Mouse (Mus musculus) limb, embryonic 14.5 days (tissue): ENCODE results near the gene Fdxr. TPM values are rescaled to one million over a fixed set of nuclear protein-coding genes. Genes with fewer than 3 reads are reported as not detected.
A peak's percentile ranks its signal among the peaks of the same experiment; 100 is the strongest.

Experiments used
- ATAC-seq: fragments of 200-750 bp; cut with Nextera tagmentation; 2 replicates; pipeline ENCODE4 v1.8.0; 2017; ENCODE audit warnings: low read depth, moderate number of reproducible peaks, moderate TSS enrichment; ENCODE audit not compliant: low FRiP score
- DNase-seq: peaks from one replicate; pipeline ENCODE4 v3.0.0-alpha.2; 2015; ENCODE audit warnings: low spot score
- H3K27ac ChIP-seq: fragments of 300-500 bp; sonication (generic); replicated peaks from 2 replicates; pipeline ENCODE4 v1.5.1; 2014; ENCODE audit warnings: low read depth, mild to moderate bottlenecking, low read length, moderate library complexity, mixed read lengths
- H3K27me3 ChIP-seq: fragments of 300-500 bp; sonication (generic); 2 replicates; pipeline ENCODE4 v1.6.1; 2014; ENCODE audit warnings: low read length, mixed read lengths; ENCODE audit not compliant: control insufficient read depth, insufficient read depth
- H3K36me3 ChIP-seq: fragments of 300-500 bp; sonication (generic); 2 replicates; pipeline ENCODE4 v1.6.1; 2014; ENCODE audit warnings: mild to moderate bottlenecking, low read length, moderate library complexity, mixed read lengths; ENCODE audit not compliant: control insufficient read depth, insufficient read depth
- H3K4me1 ChIP-seq: fragments of 300-500 bp; sonication (generic); 2 replicates; pipeline ENCODE4 v1.6.1; 2014; ENCODE audit warnings: antibody characterized with exemption, low read length, mixed read lengths; ENCODE audit not compliant: control insufficient read depth, insufficient read depth
- H3K4me2 ChIP-seq: fragments of 300-500 bp; sonication (generic); replicated peaks from 2 replicates; pipeline ENCODE4 v1.6.1; 2014; ENCODE audit warnings: low read depth, mild to moderate bottlenecking, low read length, moderate library complexity; ENCODE audit not compliant: severe bottlenecking
- H3K4me3 ChIP-seq: fragments of 300-500 bp; sonication (generic); replicated peaks from 2 replicates; pipeline ENCODE4 v1.5.1; 2014; ENCODE audit warnings: low read length
- H3K9ac ChIP-seq: fragments of 300-500 bp; sonication (generic); 2 replicates; pipeline ENCODE4 v1.6.1; 2014; ENCODE audit warnings: mild to moderate bottlenecking, low read depth, low read length, moderate library complexity; ENCODE audit not compliant: severe bottlenecking
- H3K9me3 ChIP-seq: fragments of 300-500 bp; sonication (generic); 2 replicates; pipeline ENCODE4 v1.6.1; 2016; ENCODE audit warnings: low read length; ENCODE audit not compliant: control insufficient read depth
- POLR2A ChIP-seq: fragments of 200-500 bp; IDR thresholded peaks from 2 replicates; pipeline ENCODE4 v1.8.0; 2012; ENCODE audit warnings: inconsistent platforms, mild to moderate bottlenecking, moderate library complexity, borderline replicate concordance; ENCODE audit not compliant: insufficient read depth, insufficient read length; ENCODE audit errors: extremely low read depth
- WGBS: fragments of 180-500 bp; shearing (Covaris S2); extraction: QIAGEN DNeasy Blood & Tissue Kit; methylation state at CpG from one replicate; pipeline ENCODE4 v1.1.7; 2014; 5-methylcytosine and 5-hydroxymethylcytosine counted together
- polyA plus RNA-seq, 2 experiments: library from polyadenylated mRNA; depleted of rRNA in 1 of 2; stranded (reverse) in 1 of 2; unstranded in 1 of 2; fragments of >200 nt; fragmentation: Nextera tagmentation in 1 of 2; extraction: Ambion mirVana in 1 of 2; gene quantifications; 2 replicates each; pipeline versions ENCODE4 v1.2.1 to v1.2.3; 2012 to 2014

Fdxr gene
- polyA plus RNA-seq, 2 experiments: 13.0 to 16.8 TPM

GRCm38 (mm10) chr11:115251258-115251657, 25.6 kb downstream of the Fdxr start:
- no peak overlapping the region for H3K4me3 ChIP-seq
- DNase-seq: no peak
- no peak overlapping the region for H3K27ac ChIP-seq
- WGBS: 54% methylated on average over 3 of the region's 3 CpGs
- no peaks in the 10 kb centered on the region for H3K36me3 ChIP-seq
- no peak for ATAC-seq
- H3K9me3 ChIP-seq: no peaks in the 10 kb centered on the region
- no peak overlapping the region for H3K9ac ChIP-seq
- peaks cover 7% of the 10 kb centered on the region; the same call in 1 of the 2 replicates for H3K4me1 ChIP-seq
- TF ChIP-seq POLR2A: no peak
- no peak overlapping the region for H3K4me2 ChIP-seq
- peaks cover 64% of the 10 kb centered on the region for H3K27me3 ChIP-seq

- DNase-seq (no peak), ATAC-seq (no peak)
- peaks cover 7% of the 10 kb centered on the region; the same call in 1 of the 2 replicates for H3K4me1 ChIP-seq
- 3% methylated on average over 35 of the region's 36 CpGs for WGBS
- H3K27ac ChIP-seq: no peak overlapping the region
- H3K4me2 ChIP-seq: peak overlapping the region; percentile 77
- H3K27me3 ChIP-seq: peaks cover 64% of the 10 kb centered on the region
- peak overlapping the region; percentile 39 for H3K4me3 ChIP-seq
- TF ChIP-seq POLR2A: no peak
- H3K36me3 ChIP-seq: 0 out of 2 replicates have a peak, but pooled peaks cover 3% of the 10 kb centered on the region
- no peaks in the 10 kb centered on the region for H3K9me3 ChIP-seq
- H3K9ac ChIP-seq: peak overlapping the region; percentile 43
These were observed 26.3 kb downstream of the Fdxr start for GRCm38 (mm10) chr11:115250405-115251090.

GRCm38 (mm10) chr11:115249721-115250404, 27.0 kb downstream of the Fdxr start:
- Histone ChIP-seq H3K4me3 (peak overlapping the region; percentile 39), H3K4me2 (peak overlapping the region; percentile 77), H3K27me3 (peaks cover 64% of the 10 kb centered on the region), H3K9me3 (no peaks in the 10 kb centered on the region), H3K36me3 (peaks cover 9% of the 10 kb centered on the region; the same call in 1 of the 2 replicates), H3K9ac (peak overlapping the region; percentile 43), H3K4me1 (peaks cover 7% of the 10 kb centered on the region; the same call in 1 of the 2 replicates), H3K27ac (no peak overlapping the region)
- no peak for TF ChIP-seq POLR2A
- no peak for DNase-seq
- ATAC-seq: no peak
- 4% methylated on average over 47 of the region's 63 CpGs for WGBS

GRCm38 (mm10) chr11:115247945-115248344, 28.9 kb downstream of the Fdxr start:
- Histone ChIP-seq H3K9me3 (no peaks in the 10 kb centered on the region), H3K4me1 (peaks cover 7% of the 10 kb centered on the region; the same call in 1 of the 2 replicates), H3K4me3 (no peak overlapping the region), H3K4me2 (no peak overlapping the region), H3K27me3 (peaks cover 64% of the 10 kb centered on the region), H3K27ac (no peak overlapping the region), H3K9ac (no peak overlapping the region), H3K36me3 (peaks cover 16% of the 10 kb centered on the region)
- WGBS: 65% methylated on average over 6 of the region's 6 CpGs
- no peak for DNase-seq
- TF ChIP-seq POLR2A: no peak
- ATAC-seq: no peak

- Histone ChIP-seq H3K27me3 (peaks cover 60% of the 10 kb centered on the region), H3K9ac (no peak overlapping the region), H3K27ac (no peak overlapping the region), H3K4me3 (no peak overlapping the region), H3K9me3 (no peaks in the 10 kb centered on the region), H3K4me2 (no peak overlapping the region), H3K4me1 (peaks cover 7% of the 10 kb centered on the region; the same call in 1 of the 2 replicates), H3K36me3 (peaks cover 16% of the 10 kb centered on the region)
- 15% methylated on average over 3 of the region's 3 CpGs for WGBS
- no peak for ATAC-seq
- TF ChIP-seq POLR2A: no peak
- DNase-seq: no peak
These were observed 29.6 kb downstream of the Fdxr start for GRCm38 (mm10) chr11:115247240-115247639.
